Mouse (Mus musculus) liver, embryonic 15.5 days (tissue): ENCODE data around the gene Anxa5. TPM values are rescaled to one million over a fixed set of nuclear protein-coding genes. Genes with fewer than 3 reads are reported as not detected.

Experiments used
- ATAC-seq: fragments of 200-750 bp; cut with Nextera tagmentation; 2 replicates; pipeline ENCODE4 v1.8.0; 2017; ENCODE audit warnings: moderate number of reproducible peaks, mild to moderate bottlenecking, moderate library complexity; ENCODE audit not compliant: insufficient read depth
- H3K27ac ChIP-seq: fragments of 300-500 bp; sonication (generic); replicated peaks from 2 replicates; pipeline ENCODE4 v1.5.1; 2015; ENCODE audit warnings: mild to moderate bottlenecking, inconsistent platforms
- H3K27me3 ChIP-seq: fragments of 300-500 bp; sonication (generic); 2 replicates; pipeline ENCODE4 v1.6.1; 2015; ENCODE audit warnings: mild to moderate bottlenecking, inconsistent platforms
- H3K36me3 ChIP-seq: fragments of 300-500 bp; sonication (generic); replicated peaks from 2 replicates; pipeline ENCODE4 v1.6.1; 2015; ENCODE audit warnings: moderate library complexity, mild to moderate bottlenecking, inconsistent platforms
- H3K4me1 ChIP-seq: fragments of 300-500 bp; sonication (generic); replicated peaks from 2 replicates; pipeline ENCODE4 v1.6.1; 2015; ENCODE audit warnings: inconsistent platforms
- H3K4me2 ChIP-seq: fragments of 300-500 bp; sonication (generic); 2 replicates; pipeline ENCODE4 v1.6.1; 2015; ENCODE audit warnings: moderate library complexity, mild to moderate bottlenecking, inconsistent platforms
- H3K4me3 ChIP-seq: fragments of 300-500 bp; sonication (generic); replicated peaks from 2 replicates; pipeline ENCODE4 v1.5.1; 2015; ENCODE audit warnings: mild to moderate bottlenecking, inconsistent platforms
- H3K9ac ChIP-seq: fragments of 300-500 bp; sonication (generic); 2 replicates; pipeline ENCODE4 v1.6.1; 2015; ENCODE audit warnings: moderate library complexity, mild to moderate bottlenecking, inconsistent platforms
- H3K9me3 ChIP-seq: fragments of 300-500 bp; sonication (generic); replicated peaks from 2 replicates; pipeline ENCODE4 v1.6.1; 2016; ENCODE audit warnings: inconsistent platforms
- WGBS: fragments of 180-500 bp; shearing (Covaris S2); methylation state at CpG from one replicate; pipeline ENCODE4 v1.1.7; 2015; ENCODE audit warnings: mixed read lengths; ENCODE audit not compliant: insufficient replicate concordance; 5-methylcytosine and 5-hydroxymethylcytosine counted together
- microRNA-seq: library from miRNA; unstranded; fragments of <30 nt; microRNA quantifications from one replicate; pipeline ENCODE4, GENCODE M21; 2016
- polyA plus RNA-seq: library from polyadenylated mRNA; unstranded; fragments of >200 nt; fragmentation: Nextera tagmentation; extraction: Ambion mirVana; gene quantifications from 2 replicates; pipeline ENCODE4 v1.2.1, GENCODE M21; 2015

Anxa5 gene
- polyA plus RNA-seq, 1 experiment from 2014 or later, result 76.1 TPM

GRCm38 (mm10) chr3:36401900-36402299 lies 73.8 kb downstream of the Anxa5 start:
- no peak for ATAC-seq
- H3K36me3 ChIP-seq, result no peaks in the 10 kb centered on the region
- H3K4me3 ChIP-seq, result no peak overlapping the region
- no peaks in the 10 kb centered on the region for H3K4me1 ChIP-seq
- 35% methylated on average over 2 of the region's 2 CpGs for WGBS
- H3K27me3 ChIP-seq, result no peaks in the 10 kb centered on the region
- no peaks in the 10 kb centered on the region for H3K9me3 ChIP-seq
- H3K9ac ChIP-seq, result no peak overlapping the region
- H3K4me2 ChIP-seq, result no peak overlapping the region
- no peak overlapping the region for H3K27ac ChIP-seq

DNA sequence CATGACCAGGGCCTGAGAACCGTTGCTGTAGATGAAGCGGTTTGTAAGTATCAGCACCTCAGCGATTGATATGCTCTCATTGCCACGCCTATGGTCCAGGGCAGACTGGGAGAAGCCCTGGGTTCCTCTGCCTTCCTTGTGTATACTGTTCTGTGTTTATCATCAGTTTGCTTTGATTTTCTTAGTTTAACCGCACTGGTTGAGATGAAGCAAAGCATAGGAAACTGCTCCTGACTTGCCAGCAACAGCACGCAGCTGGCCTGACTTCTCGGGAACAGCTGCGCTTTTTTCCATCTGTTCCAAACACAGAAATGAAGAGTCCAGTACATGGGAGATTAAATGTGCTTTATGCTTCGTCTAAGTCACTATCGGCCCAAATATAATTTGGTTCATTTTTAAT lies 75.0 kb downstream of the Anxa5 start:
- Histone ChIP-seq H3K9ac (no peak overlapping the region), H3K36me3 (no peaks in the 10 kb centered on the region), H3K4me3 (no peak overlapping the region), H3K27me3 (no peaks in the 10 kb centered on the region), H3K9me3 (no peaks in the 10 kb centered on the region), H3K4me1 (no peaks in the 10 kb centered on the region), H3K4me2 (no peak overlapping the region), H3K27ac (no peak overlapping the region)
- WGBS, result 72% methylated on average over 10 of the region's 10 CpGs
- no peak for ATAC-seq

Small RNA genes within 50 kb of the gene (microRNA-seq; reads per million reads assigned to microRNA genes)
- not detected for gene Mir7009

Other genes with a start within 250 kb of the Anxa5 start
- gene 1810062G17Rik, start within 50 bp of the Anxa5 start, polyA plus RNA-seq, result 1.1 and 1.2 TPM in 2 replicates
- not detected in 2 replicates for gene Gm11549, start 45.9 kb upstream of the Anxa5 start, polyA plus RNA-seq
- 38.1 and 43.7 TPM in 2 replicates for gene Exosc9, start 76.7 kb upstream of the Anxa5 start, polyA plus RNA-seq
- 251 and 253 TPM in 2 replicates for gene Ccna2, start 96.3 kb upstream of the Anxa5 start, polyA plus RNA-seq
- 8.8 and 8.9 TPM in 2 replicates for gene Bbs7, start 137.6 kb upstream of the Anxa5 start, polyA plus RNA-seq
- gene Trpc3, start 214.3 kb upstream of the Anxa5 start, polyA plus RNA-seq, result 0.26 and 0.55 TPM in 2 replicates